Mouse (Mus musculus) bone marrow, adult 2 months (tissue): ENCODE data around the gene Traf2.

Experiments
- CTCF ChIP-seq: fragments of 200-500 bp; IDR thresholded peaks from 2 replicates; pipeline ENCODE4 v1.5.1; 2011; ENCODE audit warnings: low read length, control low read depth; ENCODE audit not compliant: control insufficient read depth, insufficient read depth
- POLR2A ChIP-seq: fragments of 200-500 bp; IDR thresholded peaks from 2 replicates; pipeline ENCODE4 v1.6.1; 2011; ENCODE audit warnings: low read depth, mild to moderate bottlenecking, control low read depth, low read length, borderline replicate concordance; ENCODE audit not compliant: control insufficient read depth

DNA sequence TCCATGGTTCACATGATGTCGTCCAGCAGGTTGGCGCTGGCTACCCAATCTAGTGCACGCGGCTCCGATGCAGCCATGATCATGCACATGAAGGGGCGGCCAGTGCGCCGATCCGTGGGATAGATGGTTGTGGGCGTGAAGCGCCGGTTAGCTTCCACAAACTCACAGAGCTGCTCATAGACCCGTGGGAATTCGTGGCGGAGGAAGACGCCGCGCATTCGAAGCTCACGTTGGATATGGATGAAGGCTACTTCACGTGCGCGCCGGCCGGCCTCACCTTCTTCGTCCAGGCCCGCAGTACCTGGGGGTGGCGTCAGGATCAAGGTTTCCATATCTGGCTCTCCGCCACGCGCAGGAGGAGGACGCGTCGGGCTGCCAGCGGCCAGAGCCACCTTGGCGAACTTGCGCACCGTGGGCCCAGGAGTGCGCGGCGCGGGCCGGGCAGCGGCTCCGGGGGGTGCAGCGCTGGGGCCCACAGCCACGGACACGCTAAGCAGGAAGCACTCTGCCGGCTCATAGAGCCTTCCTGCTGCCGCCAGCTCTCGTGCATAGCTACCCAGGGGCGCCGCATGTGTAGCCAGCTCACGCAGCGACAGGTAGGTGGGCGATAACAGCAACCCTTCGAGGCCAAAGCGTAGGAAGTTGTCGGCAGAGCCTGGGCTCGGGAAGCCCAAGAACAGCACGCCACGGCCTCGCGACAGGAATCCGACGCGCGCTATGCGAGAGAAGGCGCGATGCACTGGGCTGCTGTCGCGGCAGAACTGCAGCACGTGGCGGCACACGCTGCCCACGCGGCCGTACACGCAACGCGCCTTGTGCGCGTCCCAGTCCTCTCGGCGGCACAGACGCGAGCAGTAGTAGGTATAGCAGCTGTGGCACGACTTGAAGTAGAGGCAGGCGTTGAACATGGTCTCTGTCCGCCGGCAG is 30.5 kb upstream of the Traf2 start:
- TF ChIP-seq POLR2A (no peak), CTCF (no peak)
